2 mouse cellular contexts compared by ENCODE assay signal in the genomic region with DNA sequence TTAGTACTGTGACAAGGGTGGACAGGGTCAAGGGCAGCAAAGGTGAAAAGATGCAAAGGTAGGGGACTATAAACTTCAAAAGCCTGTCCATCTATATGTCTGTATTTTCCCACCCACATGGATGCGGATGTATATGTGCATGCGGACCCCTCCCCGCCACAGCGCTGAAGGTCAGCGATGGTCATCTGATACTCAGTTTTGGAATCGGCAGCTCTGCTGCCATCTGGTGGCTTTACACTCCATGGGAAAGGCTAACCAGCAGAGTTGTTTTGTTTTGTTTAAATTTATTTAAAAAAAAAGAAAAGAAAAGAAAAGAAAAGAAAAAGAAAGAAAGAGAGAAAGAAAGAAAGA.
TF ChIP-seq lines count a peak whose summit lies in the region.

No protein-coding gene starts in this region.

TF ChIP-seq in CH12.LX, 34 proteins besides CTCF, POLR2A, EP300 and RAD21:
- TF ChIP-seq MAX (IDR thresholded peaks at IDR 0.05; ENCODE audit: low read length): no peak
- no peak for TF ChIP-seq USF2 (conservative IDR thresholded peaks at IDR 0.05; ENCODE audit: low read depth, low read length)
- no peak for TF ChIP-seq ELF1 (IDR thresholded peaks at IDR 0.05; ENCODE audit: low read depth, low read length)
- TF ChIP-seq SMC3 (IDR thresholded peaks at IDR 0.05; ENCODE audit: low read depth, low read length): peak; percentile 53
- no peak for TF ChIP-seq MYC (IDR thresholded peaks at IDR 0.05; ENCODE audit: low read depth, low read length)

TF ChIP-seq in MEL, 35 proteins besides CTCF, POLR2A, EP300 and RAD21:
- TF ChIP-seq TAL1 (IDR thresholded peaks at IDR 0.05; ENCODE audit: low read length): no peak
- TF ChIP-seq USF1 (IDR thresholded peaks at IDR 0.05; ENCODE audit: low read depth, low read length): peak; percentile 5; the same call in 1 of the 2 replicates
- no peak for TF ChIP-seq CHD1 (IDR thresholded peaks at IDR 0.05; ENCODE audit: low read depth, low read length)
- peak; percentile 61 for TF ChIP-seq ZC3H11A (IDR thresholded peaks at IDR 0.05; ENCODE audit: low read depth, low read length)
- 0 out of 2 replicates have a peak, but pooled peaks have one; percentile 4 for TF ChIP-seq MXI1 (IDR thresholded peaks at IDR 0.05; ENCODE audit: low read depth, low read length)
- TF ChIP-seq SIN3A (IDR thresholded peaks at IDR 0.05; ENCODE audit: low read length): peak; percentile 36; the same call in 1 of the 2 replicates
- TF ChIP-seq SMC3 (IDR thresholded peaks at IDR 0.05; ENCODE audit: low read depth, low read length): peak; percentile 76
- TF ChIP-seq ZNF384 (IDR thresholded peaks at IDR 0.05; ENCODE audit: low read depth, low read length): peak; percentile 38; the same call in 1 of the 2 replicates
TF ChIP-seq in MEL: peak in this region for 6.
